Mouse (Mus musculus) heart, embryonic 14.5 days (tissue): ENCODE results near the gene Vat1l. TPM values are rescaled to one million over a fixed set of nuclear protein-coding genes. Genes with fewer than 3 reads are reported as not detected.

Experiments
- ATAC-seq: fragments of 200-750 bp; cut with Nextera tagmentation; 2 replicates; pipeline ENCODE4 v1.8.0; 2017; ENCODE audit warnings: low read depth, moderate TSS enrichment; ENCODE audit not compliant: insufficient number of reproducible peaks, insufficient read depth, low FRiP score
- H3K27ac ChIP-seq, 2 experiments: fragments of 200-500 bp in 1 of 2; fragments of 300-500 bp in 1 of 2; sonication (generic) in 1 of 2; replicated peaks in 1 of 2; 2 replicates each; pipeline ENCODE4 v1.5.1; 2012 to 2014; ENCODE audit warnings: low read depth in 2 of 2, low read length in 2 of 2, control low read depth in 1 of 2, mild to moderate bottlenecking in 1 of 2, mixed read lengths in 1 of 2; ENCODE audit not compliant: control insufficient read depth in 1 of 2, insufficient read depth in 1 of 2
- H3K27me3 ChIP-seq: fragments of 300-500 bp; sonication (generic); 2 replicates; pipeline ENCODE4 v1.6.1; 2014; ENCODE audit warnings: mild to moderate bottlenecking, low read length, control low read depth; ENCODE audit not compliant: control insufficient read depth, insufficient read depth
- H3K36me3 ChIP-seq: fragments of 300-500 bp; sonication (generic); 2 replicates; pipeline ENCODE4 v1.6.1; 2014; ENCODE audit warnings: mild to moderate bottlenecking, control low read depth, low read length, mixed read lengths; ENCODE audit not compliant: control insufficient read depth, insufficient read depth
- H3K4me1 ChIP-seq, 2 experiments: fragments of 200-500 bp in 1 of 2; fragments of 300-500 bp in 1 of 2; sonication (generic) in 1 of 2; 2 replicates each; pipeline ENCODE4 v1.6.1; 2012 to 2014; ENCODE audit warnings: low read length in 2 of 2, control low read depth in 1 of 2, mixed read lengths in 1 of 2; ENCODE audit not compliant: control insufficient read depth in 2 of 2, insufficient read depth in 2 of 2
- H3K4me2 ChIP-seq: fragments of 300-500 bp; sonication (generic); 2 replicates; pipeline ENCODE4 v1.6.1; 2014; ENCODE audit warnings: mild to moderate bottlenecking, low read length
- H3K4me3 ChIP-seq, 2 experiments: fragments of 200-500 bp in 1 of 2; fragments of 300-500 bp in 1 of 2; sonication (generic) in 1 of 2; 2 replicates each; pipeline ENCODE4 v1.5.1; 2012 to 2014; ENCODE audit warnings: low read length in 2 of 2, mild to moderate bottlenecking in 2 of 2, control low read depth in 1 of 2, low read depth in 1 of 2, moderate library complexity in 1 of 2; ENCODE audit not compliant: control insufficient read depth in 1 of 2, insufficient read depth in 1 of 2
- H3K9ac ChIP-seq: fragments of 300-500 bp; sonication (generic); 2 replicates; pipeline ENCODE4 v1.6.1; 2014; ENCODE audit warnings: mild to moderate bottlenecking, low read length
- H3K9me3 ChIP-seq: fragments of 300-500 bp; sonication (generic); 2 replicates; pipeline ENCODE4 v1.6.1; 2016; ENCODE audit warnings: low read length, control low read depth; ENCODE audit not compliant: control insufficient read depth
- WGBS: fragments of 180-500 bp; shearing (Covaris S2); extraction: QIAGEN DNeasy Blood & Tissue Kit; methylation state at CpG from one replicate; pipeline ENCODE4 v1.1.7; 2014; 5-methylcytosine and 5-hydroxymethylcytosine counted together
- polyA plus RNA-seq: library from polyadenylated mRNA; unstranded; fragments of >200 nt; fragmentation: Nextera tagmentation; extraction: Ambion mirVana; gene quantifications from 2 replicates; pipeline ENCODE4 v1.2.1, GENCODE M21; 2014

Vat1l gene
- polyA plus RNA-seq, 1 experiment from 2014 or later: 0.20 TPM

DNA sequence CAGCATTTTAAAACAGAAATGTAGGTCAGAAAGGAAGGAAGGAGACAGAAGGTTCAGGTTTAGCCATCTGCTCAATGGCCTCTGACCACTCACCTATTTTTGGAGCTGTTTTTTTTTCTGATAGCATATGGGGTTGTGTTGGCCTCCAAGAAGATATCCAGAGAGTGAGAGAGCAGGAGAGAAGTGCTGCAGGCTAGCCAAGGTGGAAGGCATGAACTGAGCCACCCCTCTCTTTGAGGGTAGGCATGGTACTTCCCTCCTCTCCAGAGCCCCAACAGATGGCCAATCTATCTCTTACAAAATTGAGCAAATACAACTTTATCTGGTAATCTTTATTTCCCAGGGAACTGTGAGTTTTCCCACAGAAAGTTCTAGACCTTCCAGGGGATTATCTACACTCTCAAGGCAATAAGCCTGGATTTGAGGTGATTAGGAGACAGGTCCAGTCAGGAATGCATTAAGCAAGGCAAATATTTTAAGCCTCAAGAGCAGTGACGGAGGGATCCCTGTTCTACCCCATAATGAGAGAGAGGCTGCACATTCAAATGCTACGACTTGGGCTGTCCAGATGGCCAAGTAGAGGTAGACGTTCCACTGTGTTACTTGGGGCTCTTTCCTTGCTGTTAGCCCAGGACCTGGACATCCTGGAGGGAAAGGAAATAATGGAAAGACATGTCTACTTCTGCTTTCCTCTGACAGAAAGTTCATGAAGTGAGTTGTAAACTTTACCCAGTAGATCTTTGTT lies 46.1 kb downstream of the Vat1l start:
- Histone ChIP-seq H3K9ac (no peak overlapping the region), H3K4me2 (no peak overlapping the region), H3K9me3 (no peaks in the 10 kb centered on the region), H3K4me3 (no peak overlapping the region), H3K4me1 (no peaks in the 10 kb centered on the region), H3K27me3 (no peaks in the 10 kb centered on the region), H3K27ac (no peak overlapping the region), H3K36me3 (no peaks in the 10 kb centered on the region)
- 75% methylated on average over 3 of the region's 3 CpGs for WGBS
- ATAC-seq: no peak

DNA sequence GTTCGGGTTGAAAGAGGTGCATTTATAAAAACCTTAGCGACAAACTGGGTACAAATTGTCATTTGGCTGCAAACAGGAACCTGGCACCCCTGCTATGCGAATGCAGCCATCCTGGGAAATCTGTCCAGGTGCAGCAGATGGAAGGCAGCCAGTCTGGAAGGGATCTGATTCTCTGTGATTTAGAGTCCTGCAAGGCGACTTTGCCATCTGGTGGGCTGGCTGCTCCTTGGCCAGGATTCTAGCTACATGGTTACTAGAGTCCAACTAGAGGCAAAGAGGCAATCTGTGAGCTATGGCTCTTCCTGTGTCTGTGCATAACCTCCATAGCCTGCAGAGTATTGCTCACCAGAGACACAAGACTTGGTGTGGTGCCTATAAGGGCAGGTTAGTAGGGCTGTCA lies 53.3 kb downstream of the Vat1l start:
- Histone ChIP-seq H3K27ac (no peak overlapping the region), H3K27me3 (no peaks in the 10 kb centered on the region), H3K4me3 (no peak overlapping the region), H3K9ac (no peak overlapping the region), H3K36me3 (no peaks in the 10 kb centered on the region), H3K4me2 (no peak overlapping the region), H3K4me1 (no peaks in the 10 kb centered on the region), H3K9me3 (no peaks in the 10 kb centered on the region)
- 74% methylated on average over 4 of the region's 4 CpGs for WGBS
- ATAC-seq: no peak

DNA sequence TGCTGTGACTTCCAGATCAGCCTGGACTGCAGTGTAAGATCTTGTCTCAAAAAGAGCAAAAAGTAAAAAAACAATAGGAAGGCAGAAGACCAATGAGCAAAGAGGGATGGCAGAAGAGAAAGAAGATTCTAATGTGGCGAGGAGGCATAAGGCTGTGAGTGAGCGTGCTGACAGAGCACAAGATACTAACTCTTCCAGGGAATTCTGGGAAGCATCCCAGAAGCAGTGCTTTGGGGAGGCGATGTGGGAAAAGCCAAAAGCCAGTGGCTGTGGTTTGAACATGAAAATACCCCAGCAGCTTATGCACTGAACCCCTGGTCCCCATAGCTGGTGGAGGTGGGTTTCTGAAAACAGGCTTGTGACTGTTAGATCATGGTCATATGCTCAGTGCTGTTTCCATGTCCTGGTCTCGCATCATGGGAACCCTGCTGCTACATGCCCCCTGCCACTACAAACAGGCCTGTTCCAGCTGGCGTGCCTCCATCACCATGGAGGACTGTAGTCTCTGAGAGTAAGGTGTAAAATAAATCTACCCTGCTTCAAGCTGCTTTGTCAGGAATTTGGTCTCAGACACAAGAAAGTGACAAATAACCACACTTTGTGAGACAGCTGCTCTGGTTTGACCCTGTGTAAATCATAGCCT lies 54.4 kb downstream of the Vat1l start:
- H3K27me3 ChIP-seq: no peaks in the 10 kb centered on the region
- no peaks in the 10 kb centered on the region for H3K4me1 ChIP-seq
- ATAC-seq: no peak
- H3K4me3 ChIP-seq: no peak overlapping the region
- H3K27ac ChIP-seq: no peak overlapping the region
- H3K4me2 ChIP-seq: no peak overlapping the region
- WGBS: 64% methylated on average over 5 of the region's 5 CpGs
- no peaks in the 10 kb centered on the region for H3K9me3 ChIP-seq
- no peaks in the 10 kb centered on the region for H3K36me3 ChIP-seq
- no peak overlapping the region for H3K9ac ChIP-seq

DNA sequence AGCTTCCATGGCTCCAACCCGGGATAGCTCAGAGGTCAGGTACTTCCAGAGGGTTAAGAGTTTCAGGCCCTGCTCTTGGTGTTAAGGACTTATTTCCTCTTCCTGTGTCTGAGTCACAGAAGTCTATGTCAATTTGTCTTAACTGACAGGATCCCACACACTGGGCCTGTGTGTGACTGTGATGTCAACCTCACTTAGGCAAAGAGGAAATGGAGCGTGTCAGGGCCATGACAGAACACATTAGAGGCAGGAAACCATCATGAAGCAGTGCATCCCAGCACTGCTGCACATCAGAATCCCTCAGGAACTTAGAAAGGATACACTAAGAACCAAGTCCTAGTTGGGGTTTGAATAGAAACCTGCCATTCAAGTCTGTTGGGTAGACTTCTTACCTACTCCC lies 56.9 kb downstream of the Vat1l start:
- Histone ChIP-seq H3K4me3 (no peak overlapping the region), H3K27me3 (no peaks in the 10 kb centered on the region), H3K9ac (no peak overlapping the region), H3K9me3 (no peaks in the 10 kb centered on the region), H3K27ac (no peak overlapping the region), H3K36me3 (no peaks in the 10 kb centered on the region), H3K4me1 (no peaks in the 10 kb centered on the region), H3K4me2 (no peak overlapping the region)
- WGBS: 50% methylated on average over 2 of the region's 2 CpGs
- no peak for ATAC-seq

DNA sequence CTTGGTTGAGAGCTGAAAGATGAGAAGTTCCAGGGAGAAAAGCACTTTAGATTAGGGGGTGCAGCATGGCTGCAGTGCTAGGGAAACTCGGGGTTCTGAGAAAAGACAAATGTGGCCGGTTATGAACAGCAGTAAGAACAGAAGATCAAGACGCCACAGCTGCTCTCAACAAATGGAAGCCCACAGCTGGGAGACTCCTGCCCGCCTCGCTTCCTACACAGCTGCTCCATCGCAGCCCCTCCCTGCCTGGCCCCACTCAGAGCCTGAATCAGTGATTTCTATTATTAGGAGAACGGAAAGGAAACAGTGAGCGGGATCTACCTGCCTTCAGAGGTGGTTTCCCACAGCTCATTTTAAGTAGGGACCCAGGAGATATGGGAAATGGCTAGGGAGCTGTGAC lies 69.1 kb downstream of the Vat1l start:
- no peak overlapping the region for H3K27ac ChIP-seq
- no peaks in the 10 kb centered on the region for H3K27me3 ChIP-seq
- 60% methylated on average over 8 of the region's 8 CpGs for WGBS
- no peaks in the 10 kb centered on the region for H3K9me3 ChIP-seq
- H3K36me3 ChIP-seq: no peaks in the 10 kb centered on the region
- no peaks in the 10 kb centered on the region for H3K4me1 ChIP-seq
- H3K4me3 ChIP-seq: no peak overlapping the region
- H3K4me2 ChIP-seq: no peak overlapping the region
- no peak for ATAC-seq
- H3K9ac ChIP-seq: no peak overlapping the region

DNA sequence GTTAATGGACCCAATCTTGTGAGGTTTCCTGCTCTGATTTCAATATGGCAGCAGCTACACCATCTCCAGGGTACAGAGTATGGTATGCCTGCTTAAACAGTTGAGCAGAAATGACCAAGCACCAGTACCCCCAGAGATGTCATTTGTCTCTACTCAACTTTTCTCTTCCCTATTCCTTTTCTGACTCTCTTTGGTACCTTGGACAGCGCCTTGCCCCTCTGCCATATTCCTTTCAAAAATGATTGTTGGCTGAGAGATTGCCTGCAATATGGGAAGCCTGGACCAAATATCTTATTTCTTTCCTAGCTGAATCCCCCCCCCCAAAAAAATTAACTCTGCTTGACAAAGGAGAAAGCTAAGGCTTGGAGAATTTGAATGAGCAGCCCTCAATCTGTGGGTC lies 75.7 kb downstream of the Vat1l start:
- no peak for ATAC-seq
- Histone ChIP-seq H3K36me3 (no peaks in the 10 kb centered on the region), H3K4me2 (no peak overlapping the region), H3K4me1 (no peaks in the 10 kb centered on the region), H3K4me3 (no peak overlapping the region), H3K27ac (no peak overlapping the region), H3K9me3 (peaks cover 3% of the 10 kb centered on the region; the same call in 1 of the 2 replicates), H3K27me3 (no peaks in the 10 kb centered on the region), H3K9ac (no peak overlapping the region)
- WGBS: 50% methylated on average over 1 of the region's 1 CpGs

DNA sequence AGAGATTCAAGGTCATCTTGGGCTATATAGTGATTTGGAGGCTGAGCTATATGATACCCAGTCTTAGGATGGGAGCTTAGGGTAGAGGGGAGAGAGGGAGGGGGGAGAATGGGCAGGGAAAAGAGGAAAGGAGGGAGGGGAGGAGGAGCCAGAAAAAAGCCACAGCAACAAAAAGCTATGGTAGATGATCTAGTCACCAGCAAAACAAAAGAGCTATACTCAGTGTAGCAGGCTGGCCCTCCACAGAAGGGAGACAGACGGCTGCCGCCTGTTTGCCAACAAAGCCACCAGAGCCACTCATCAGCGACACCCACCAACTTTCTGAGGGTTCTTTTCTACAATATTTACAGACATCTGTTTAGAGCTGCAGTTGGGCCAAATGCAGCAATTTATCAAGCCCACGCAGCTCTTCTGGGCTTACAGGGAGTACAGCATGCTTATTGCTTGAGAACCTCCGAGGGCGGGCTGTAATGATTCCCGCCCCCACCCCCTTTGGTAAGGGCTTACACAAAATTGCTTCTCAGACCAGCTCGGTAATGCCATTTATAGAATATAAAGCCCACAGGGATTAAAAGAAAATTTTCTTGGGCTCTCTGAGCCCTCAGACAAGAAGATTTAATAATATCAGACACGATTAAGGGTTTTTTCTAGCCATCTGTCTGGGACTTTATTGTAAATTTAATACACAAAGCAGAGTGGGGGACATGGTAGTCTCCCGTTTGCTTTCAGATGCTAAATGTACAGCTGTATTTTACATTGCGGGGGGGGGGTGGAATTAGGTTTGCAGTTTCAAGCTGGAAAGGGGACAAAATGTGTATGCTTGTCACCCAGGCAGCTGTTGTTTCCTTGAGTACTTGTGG lies 89.7 kb downstream of the Vat1l start:
- Histone ChIP-seq H3K36me3 (no peaks in the 10 kb centered on the region), H3K27ac (no peak overlapping the region), H3K27me3 (no peaks in the 10 kb centered on the region), H3K4me1 (no peaks in the 10 kb centered on the region), H3K4me2 (no peak overlapping the region), H3K9me3 (no peaks in the 10 kb centered on the region), H3K4me3 (no peak overlapping the region), H3K9ac (no peak overlapping the region)
- 74% methylated on average over 11 of the region's 11 CpGs for whole genome bisulfite sequencing
- no peak for ATAC-seq
